Mouse (Mus musculus) cerebellum, adult (tissue): ENCODE results near the gene Clip2.
A peak's percentile ranks its signal among the peaks of the same experiment; 100 is the strongest.
"Not testable (repeated sequence)": the region's sequence is repeated elsewhere in the genome, so short reads cannot be mapped to it uniquely, and the experiment has no call there.

Experiments used
- ATAC-seq: cut with Nextera tagmentation; 2 replicates; pipeline ENCODE4 v1.9.2; 2017; ENCODE audit warnings: mild to moderate bottlenecking, moderate library complexity, mixed read lengths; ENCODE audit not compliant: insufficient number of reproducible peaks, low FRiP score, low TSS enrichment

Clip2 gene

DNA sequence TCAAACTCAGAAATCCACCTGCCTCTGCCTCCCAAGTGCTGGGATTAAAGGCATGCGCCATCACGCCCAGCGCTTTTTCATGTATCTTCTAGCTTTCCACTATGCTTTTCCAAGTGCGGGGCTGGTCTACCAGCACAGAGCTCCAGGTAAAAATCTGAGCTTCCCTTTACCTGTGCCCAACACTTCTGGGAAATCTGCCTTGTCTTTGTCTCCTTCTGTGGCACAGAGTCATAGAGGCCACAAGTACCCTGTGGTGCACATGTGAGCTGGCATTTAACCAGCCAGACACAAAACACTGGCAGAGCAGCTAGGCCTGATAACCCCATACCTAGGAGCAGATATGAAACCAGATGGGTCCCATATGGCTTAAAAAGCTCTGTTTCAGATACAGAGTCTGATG, 59.3 kb downstream of the Clip2 start:
- ATAC-seq, result no peak

DNA sequence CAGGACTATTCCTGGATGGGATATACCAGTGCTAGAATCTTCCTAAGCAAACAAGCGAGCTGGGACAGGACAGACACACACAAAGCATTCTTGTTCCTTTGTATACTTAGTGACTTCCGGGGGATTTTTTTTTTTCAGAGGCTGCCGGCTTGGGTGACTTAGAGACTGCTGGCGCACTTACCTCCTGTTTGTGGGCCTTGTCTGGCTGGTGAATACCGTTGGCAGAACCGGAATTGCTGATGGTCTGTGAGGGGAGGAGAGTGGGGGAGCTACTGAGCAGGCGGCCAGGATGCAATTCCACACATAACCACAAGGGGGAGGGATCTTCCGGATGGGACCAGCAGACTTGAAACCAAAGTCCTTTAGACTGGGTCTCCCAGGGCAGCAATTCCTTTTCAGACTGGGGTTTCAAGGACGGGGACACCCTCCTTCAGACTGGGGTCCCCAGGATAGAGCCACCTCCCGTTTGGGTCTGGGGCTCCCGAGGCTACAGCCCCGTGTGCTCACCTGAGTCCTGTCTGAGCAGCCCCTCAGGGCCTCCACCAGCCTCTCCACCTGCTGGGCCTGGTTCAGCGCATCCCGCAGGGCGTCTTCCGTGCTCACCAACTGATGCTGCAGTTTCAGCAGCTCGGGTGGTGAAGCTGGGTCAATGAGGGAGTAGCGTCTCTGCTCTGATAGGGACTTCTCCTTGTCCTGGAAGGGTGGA, 60.4 kb downstream of the Clip2 start:
- ATAC-seq, result 0 out of 2 replicates have a peak, but pooled peaks have one; percentile 34

DNA sequence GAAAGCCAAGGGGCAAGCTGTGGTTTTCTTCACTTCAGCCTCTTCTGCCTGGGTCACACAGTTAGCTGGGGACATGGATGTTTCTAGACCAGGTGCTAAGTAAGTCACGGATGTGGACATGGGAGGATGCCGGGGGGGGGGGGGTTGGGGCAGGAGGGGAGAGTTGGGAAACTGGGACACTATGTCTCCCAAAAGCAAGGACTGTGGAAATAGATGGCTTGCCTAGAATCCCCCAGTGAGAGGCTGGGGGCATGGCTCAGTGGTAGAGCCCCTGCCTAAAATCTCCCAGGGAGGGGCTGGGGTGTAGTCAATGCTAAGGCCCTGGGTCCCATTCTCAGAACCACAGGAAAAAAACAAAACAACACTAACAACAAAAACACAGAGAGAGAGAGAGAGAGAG, 61.0 kb downstream of the Clip2 start:
- no peak for ATAC-seq

DNA sequence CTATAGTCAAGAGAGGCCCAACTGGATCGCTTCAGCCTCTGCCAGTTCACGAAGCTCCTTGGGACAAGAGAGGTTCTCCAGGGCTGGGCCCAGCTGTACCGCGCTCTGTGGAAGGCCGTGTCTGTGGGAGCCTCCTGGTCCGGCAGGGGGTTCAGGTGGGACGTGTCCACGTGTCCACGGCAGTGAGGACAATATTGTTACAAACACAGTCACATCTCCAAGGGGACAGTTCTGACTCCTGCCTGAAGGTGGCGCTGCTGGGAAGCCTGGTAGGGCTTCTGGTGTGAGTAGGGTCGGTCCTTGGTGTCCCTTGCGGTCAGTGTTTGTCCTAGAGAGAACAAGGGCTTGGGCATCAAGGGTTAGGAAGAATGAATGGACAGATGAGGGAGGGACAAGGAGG, 61.8 kb downstream of the Clip2 start:
- no peak for ATAC-seq

DNA sequence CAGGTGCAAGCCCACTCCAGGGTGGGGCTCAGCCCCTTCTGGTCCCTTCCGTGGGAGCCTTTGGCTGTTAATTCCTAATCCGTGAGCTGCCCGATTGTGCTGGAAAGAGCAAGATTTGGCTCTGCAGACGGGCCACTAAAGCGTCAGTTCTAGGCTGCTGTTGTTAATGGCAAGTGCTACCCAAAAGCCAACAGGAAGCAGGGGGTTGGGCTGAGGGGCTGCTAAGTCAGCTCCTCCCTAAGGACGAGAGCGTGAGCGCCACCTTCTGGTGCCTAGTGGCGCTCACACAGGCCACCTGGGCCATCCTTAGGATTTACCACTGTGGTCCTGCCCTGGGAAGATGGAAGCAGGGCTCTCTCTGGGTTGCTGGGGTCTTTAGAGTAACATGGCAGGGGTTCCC, 62.7 kb downstream of the Clip2 start:
- ATAC-seq, result no peak

DNA sequence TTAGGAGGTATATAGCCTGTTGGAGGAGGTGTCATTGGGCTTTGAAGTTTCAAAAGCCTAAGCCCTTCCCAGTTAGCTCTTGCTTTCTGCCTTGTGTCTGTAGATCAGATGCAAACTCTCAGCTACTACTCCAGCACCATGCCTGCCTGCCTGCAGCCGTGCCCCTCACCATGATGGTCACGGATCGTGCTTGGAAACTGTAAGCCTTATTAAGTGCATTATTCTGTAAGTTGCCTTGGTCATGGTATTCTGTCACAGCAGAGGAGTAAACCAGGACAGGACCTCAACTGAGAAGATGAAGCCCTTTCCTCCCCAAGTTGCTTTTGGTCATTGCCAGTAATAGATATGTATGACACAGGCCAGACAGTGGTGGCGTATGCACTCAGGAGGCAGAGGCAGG, 63.6 kb downstream of the Clip2 start:
- ATAC-seq, result no peak

DNA sequence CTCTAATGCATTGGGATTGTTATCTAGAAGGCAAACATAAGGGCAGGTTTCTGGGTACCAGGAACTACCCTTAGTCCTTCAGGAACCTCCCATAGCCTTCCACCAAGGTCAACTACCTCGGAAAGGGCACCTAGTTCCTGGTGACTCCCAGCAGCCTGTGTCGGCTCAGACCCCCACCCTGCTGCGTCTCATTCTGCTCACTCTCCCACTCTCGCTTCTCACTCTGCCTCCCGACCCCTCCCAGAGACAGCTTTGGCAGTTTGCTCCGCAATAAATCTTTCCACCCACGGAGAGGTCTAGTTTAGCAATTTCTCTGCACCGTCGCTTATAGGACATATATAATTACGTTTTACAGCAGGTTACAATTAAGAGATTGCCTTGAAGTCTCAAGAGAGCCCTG, 64.2 kb downstream of the Clip2 start:
- no peak for ATAC-seq

DNA sequence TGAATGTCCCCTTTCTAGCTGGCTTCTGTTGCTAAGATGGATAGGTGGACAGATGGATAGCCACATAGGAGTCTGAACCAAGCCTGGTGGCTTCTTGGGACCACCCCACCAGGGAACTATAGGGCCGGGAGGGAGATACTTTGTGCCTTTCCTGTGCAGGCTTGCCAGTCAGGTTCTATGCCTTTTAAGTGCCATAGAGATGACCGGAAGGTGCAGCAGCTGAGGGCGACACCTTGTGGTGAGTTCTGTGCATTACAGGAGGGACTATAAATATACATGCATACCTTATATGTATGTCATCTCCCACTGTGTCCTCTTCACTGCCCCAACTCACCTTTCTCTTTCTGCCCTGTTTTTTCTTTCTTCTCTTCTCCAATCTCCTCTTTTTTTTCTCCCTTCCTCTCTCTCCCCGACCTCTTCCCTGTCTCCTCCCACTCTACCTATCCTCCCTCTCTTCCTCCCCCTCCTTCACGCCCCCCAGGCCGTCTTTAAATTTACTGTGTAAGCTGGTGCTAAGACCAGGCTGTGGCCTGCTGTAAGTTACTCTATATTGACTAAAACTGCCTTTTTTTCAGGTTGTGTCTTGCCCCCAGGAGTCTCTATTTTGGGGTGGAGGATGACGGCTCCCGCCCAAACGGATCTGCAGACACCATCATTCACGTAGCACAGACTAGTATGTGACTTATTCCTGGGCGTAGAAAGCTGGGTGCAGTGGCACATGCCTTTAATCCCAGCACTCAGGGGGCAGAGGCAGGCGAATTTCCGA, 66.2 kb downstream of the Clip2 start:
- ATAC-seq, result peak; percentile 42; the same call in 1 of the 2 replicates

DNA sequence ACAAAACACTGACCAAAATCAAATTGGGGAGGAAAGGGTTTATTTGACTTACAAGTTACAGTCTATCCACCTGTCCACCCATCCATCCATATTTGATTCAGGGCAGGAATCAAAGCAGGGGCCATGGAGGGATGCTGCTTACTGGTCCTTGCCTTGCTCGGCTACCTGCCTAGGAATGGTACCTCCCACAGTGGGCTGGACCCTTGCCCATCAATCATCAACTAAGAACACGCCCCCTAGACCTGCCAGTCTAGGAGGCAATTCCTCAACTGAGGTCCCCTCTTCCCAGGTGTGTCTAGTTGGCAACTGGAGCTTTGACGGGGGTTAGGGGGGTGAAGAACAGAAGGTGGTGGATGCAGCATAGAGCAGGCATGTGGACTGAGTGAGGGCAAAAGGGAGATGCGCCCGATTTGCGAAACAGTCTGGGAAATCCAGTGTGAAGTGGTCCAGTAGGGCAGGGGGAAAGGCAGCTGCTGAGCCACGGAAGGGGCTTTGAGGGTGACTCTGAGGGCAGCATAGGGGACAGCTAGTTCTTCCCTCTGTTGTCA, 67.0 kb downstream of the Clip2 start:
- ATAC-seq, result no peak

DNA sequence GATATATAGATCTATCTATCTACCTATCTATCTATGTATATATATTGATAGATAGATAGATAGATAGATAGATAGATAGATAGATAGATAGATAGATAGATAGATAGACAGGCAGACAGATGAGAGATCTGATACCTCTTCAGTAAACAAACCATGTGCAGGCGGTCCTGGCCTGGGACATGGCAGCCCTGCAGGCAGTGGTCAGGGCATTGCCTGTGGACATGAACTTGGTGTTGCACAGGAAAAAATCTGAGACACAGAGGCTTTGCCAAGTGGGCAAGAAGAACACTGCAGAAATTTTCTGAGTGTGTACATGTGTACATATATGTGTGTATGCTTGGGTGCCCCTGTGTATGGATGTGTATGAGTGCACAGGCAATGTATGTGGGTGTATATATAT, 68.9 kb downstream of the Clip2 start:
- ATAC-seq, result no peak

DNA sequence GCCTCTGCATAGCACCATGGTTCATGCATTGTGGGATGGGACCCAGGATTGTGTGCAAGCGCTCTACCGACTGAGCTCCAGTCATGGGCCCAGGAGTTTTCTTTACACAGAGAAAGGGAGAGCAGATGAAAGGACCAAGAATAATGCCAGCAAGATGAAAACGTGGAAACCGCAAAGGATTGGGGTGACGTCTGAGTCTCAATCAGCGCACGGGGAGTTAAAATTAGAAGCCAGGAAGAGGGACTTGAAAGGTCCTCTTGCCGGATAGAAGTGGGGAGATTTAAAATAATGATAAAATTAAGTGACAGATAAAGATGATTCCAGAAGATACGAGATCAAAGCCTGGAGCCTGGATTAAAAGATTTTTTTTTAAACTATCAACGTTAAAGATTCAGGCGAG, 69.9 kb downstream of the Clip2 start:
- no peak for ATAC-seq

DNA sequence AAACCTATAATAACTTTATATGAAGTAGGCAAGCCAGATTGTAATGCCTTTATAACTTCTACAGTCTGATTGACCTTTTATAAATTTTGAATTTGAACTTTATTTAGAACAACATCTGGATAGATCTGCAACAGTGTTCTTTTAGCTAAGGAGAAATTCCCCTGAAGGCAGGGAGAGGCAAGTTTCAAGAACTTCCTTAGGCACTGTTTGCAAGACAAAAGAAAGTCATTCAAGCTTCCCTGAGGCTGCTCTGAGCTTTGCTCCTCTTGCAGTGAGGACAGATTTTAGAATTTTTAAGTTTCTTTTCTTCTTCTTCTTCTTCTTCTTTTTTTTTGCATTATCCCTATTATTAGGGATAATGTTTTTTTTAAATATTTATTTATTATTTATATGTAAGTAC, 73.3 kb downstream of the Clip2 start:
- not testable (repeated sequence) for ATAC-seq

DNA sequence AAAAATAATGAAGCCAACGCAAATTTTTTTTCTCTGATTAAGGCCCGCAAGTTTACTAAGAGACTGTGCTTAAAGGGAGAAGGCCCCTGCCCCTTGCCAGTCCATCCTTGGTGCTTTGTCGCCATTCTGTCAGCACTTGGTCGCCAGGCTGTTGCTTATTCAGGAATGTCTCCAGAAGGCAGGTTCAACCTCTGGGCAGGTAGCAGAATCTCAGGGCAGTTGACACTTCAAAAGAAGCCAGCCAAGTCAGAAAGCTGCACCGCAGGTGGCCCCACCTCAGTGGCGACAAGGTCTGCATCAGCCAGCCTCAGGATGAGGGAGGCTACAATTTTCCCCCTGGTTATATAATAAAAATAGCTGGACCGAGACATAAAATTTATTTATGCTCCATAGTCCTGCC, 76.5 kb downstream of the Clip2 start:
- not testable (repeated sequence) for ATAC-seq

DNA sequence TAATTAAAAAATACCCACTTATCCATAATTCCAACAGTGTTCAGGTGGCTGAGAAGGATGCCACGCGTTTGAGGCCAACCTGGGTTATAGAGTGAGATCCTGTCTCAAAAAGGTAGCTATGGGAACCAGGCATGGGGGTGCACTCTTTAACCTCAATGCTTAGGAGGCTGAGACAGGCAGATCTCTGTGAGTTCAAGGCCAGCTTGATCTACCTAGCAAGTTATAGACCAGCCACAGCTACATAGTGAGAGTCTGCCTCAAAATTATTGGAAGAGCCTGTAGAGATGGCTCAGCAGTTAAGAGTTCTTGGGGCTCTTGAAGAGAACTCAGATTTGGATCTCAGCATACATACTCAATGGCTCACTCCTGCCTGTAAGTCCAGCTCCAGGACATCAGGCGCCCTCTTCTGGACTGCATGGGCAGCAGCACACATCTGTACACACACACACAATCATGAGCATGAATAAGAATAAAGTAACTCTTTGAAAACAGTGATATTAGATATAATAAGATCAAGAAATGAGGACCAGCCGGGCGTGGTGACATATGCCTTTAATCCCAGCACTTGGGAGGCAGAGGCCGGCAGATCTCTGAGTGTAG, 77.1 kb downstream of the Clip2 start:
- ATAC-seq, result no peak

DNA sequence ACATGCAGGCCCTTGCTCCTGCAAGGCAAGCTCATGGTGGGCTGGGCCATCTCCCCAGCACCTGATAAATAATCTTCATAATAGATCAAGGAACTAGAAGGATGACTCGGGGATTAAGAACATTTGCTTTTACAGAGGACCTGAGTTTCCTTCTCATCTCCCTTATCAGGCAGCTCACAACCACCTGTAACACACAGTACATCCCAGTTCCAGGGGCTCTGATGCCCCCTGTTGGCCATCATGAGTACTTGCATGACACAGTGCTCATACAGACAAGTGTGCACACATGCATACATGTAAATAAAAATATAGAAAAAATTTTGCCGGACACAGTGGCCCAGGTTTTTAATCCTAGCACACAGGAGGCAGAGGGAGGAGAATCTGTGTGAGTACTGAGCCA, 78.3 kb downstream of the Clip2 start:
- no peak for ATAC-seq

DNA sequence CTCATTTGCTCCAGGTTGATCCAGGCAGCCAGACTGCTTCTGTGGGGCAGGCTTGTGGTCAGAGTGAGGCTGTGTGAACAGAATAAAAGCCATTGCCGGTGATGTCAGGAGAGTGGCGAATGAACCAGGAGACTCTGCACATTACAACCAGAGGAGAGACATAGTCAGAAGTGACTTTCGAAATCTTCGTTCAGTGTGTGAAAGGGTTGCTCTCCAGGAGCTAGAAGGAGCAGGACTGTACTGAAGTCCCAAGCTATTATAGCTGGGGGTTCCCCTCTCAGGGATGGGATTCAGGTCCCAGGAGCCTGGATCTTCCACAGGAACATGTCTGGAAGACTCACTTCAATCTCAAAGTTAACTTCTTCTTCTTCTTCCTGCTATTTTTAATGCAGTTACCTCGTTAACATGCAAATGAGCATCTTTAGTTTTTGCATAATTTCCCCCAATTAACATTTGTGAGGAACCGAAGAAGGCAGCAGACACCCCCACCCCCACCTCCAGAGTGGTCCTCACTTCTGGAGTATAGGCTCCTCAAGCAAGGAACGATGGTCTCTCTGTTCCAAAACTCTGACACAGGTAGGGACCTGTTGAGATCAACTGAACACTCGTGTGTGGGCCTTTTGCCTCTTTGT, 81.6 kb downstream of the Clip2 start:
- no peak for ATAC-seq

DNA sequence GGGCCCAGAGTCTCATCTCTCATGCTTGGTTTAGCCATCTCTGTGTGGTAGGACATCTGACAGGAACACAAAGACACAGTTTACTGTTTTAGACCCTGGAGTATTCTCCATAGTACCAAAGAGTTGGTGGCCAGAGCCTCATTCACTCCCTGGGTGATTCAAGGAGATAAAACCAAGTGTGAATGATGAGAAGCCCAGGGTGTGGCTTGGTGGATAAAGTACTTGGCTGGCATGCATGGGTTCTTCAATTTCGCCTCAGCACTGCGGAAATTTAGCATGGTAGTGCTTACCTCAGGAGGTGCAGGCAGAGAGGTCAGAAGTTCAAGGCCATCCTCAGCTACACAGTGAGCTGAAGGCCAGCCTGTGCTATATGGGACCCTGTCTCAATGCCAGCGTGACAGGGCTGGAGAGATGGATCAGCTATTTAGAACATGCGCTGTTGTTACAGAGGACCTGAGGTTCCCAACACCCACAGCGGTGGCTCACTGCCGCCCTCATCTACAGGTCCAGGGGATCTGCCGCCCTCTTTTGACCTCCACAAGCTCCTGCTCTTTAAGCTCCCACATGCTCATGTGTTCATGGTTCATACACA, 82.6 kb downstream of the Clip2 start:
- ATAC-seq, result no peak

DNA sequence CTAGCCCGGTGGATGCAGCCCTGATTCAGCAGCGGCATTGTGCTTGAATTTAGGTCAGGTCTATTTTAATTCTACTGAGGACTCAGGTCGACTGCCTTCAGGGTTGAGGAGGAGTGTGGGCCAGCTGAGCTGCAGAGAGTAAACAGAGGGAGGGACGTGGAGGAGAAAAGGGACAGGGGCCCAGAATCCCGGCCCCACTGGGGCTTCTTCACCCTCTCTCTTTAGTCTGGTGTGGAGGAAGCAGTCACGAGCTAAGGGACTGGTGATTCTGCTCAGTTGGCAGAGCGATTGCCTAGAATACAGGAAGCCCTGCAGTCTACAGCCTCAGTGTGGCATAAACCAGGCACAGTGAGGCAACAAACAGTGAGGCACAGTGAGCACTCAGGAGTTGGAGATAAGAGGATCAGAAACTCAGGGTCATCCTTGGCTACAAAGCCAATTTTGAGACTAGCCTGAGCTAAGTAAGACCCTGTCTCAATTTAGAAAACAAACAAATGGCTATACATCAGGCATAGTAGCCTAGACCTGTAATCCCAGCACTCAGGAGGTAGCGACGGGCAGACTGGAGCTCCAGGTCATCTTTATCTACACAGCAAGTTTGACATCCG, 84.0 kb downstream of the Clip2 start:
- no peak for ATAC-seq

DNA sequence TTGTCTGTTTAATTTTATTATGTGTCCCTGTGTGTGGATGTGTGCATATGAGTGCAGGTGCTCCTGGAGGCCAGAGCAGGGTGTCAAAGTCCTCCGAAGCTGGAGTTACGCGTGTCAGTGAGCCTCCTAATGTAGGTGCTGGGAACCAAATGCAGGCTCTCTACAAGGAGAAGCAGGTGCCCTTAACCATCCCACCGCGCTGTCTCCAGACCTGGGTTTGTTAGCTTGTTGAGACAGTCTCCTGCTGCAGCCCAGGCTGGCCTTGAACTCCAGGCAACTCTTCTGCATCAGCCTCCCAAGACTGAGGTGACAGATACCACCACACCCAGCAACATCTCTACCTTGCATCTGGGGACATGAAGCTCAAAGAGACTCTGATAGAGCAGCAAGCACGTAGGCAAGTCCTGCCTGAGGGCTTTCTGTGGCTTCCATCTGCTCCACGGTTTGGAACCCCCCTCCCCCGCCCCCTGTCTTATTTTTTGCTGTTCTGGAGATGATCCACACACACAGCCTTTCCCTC, 85.1 kb downstream of the Clip2 start:
- ATAC-seq, result no peak
